In genomic region chr9:54843887-54844286, GRCm38 (mm10) we compare ENCODE assay signal across 13 mouse cellular contexts. TPM values are rescaled to one million over a fixed set of nuclear protein-coding genes. Genes with fewer than 3 reads are reported as not detected.
A peak's percentile ranks its signal among the peaks of the same experiment; 100 is the strongest.
DNase-seq lines count a peak whose midpoint lies in the region; ATAC-seq and TF ChIP-seq lines count a peak whose summit lies in the region.
"Had no signal": no experiment of that assay in that cellular context is flagged by ENCODE, and none has a peak within 500 bp of the region (broad histone marks: within the 10 kb centered on the region; RNA-seq: fewer than 3 reads in every experiment).

No protein-coding gene starts in this region.

- 0 out of 2 replicates have a peak, but pooled peaks have one; percentile 14 for TF ChIP-seq EP300 in liver, postnatal 0 days (IDR thresholded peaks at IDR 0.05; ENCODE audit: low read depth)

- WGBS in liver, postnatal 0 days (ENCODE audit: insufficient replicate concordance), result 49% methylated on average over 6 of the region's 6 CpGs
- 60% methylated on average over 6 of the region's 6 CpGs for WGBS in lung, adult 2 months
- 74% methylated on average over 6 of the region's 6 CpGs for WGBS in hindbrain, embryonic 12.5 days
- 82% methylated on average over 6 of the region's 6 CpGs for WGBS in midbrain, embryonic 13.5 days

- H3K27ac ChIP-seq in liver, postnatal 0 days (ENCODE audit: low read depth), result peak overlapping the region; percentile 11; the same call in 1 of the 2 replicates
- no peak overlapping the region for H3K27ac ChIP-seq in hindbrain, embryonic 12.5 days
- no peak overlapping the region for H3K27ac ChIP-seq in midbrain, embryonic 13.5 days
- H3K27ac ChIP-seq: embryonic facial prominence, embryonic 15.5 days; limb, embryonic 12.5 days; midbrain, embryonic 10.5 days had no signal

- no peaks in the 10 kb centered on the region for H3K9me3 ChIP-seq in liver, postnatal 0 days (ENCODE audit: low read length)
- H3K9me3 ChIP-seq in hindbrain, embryonic 12.5 days (replicated peaks), result no peaks in the 10 kb centered on the region
- H3K9me3 ChIP-seq in midbrain, embryonic 13.5 days, result no peaks in the 10 kb centered on the region
- H3K9me3 ChIP-seq: embryonic facial prominence, embryonic 15.5 days; limb, embryonic 12.5 days; midbrain, embryonic 10.5 days had no signal

- peak; percentile 41; the same call in 1 of the 2 replicates for ATAC-seq in liver, postnatal 0 days
- no peak for ATAC-seq in hindbrain, embryonic 12.5 days (ENCODE audit: low FRiP score)
- ATAC-seq in midbrain, embryonic 13.5 days, result no peak

- H3K36me3 ChIP-seq in liver, postnatal 0 days (replicated peaks; ENCODE audit: insufficient read depth, low read length), result no peaks in the 10 kb centered on the region
- no peaks in the 10 kb centered on the region for H3K36me3 ChIP-seq in hindbrain, embryonic 12.5 days
- H3K36me3 ChIP-seq in midbrain, embryonic 13.5 days, result no peaks in the 10 kb centered on the region
- H3K36me3 ChIP-seq: embryonic facial prominence, embryonic 15.5 days; limb, embryonic 12.5 days; midbrain, embryonic 10.5 days had no signal

- peak; percentile 27 for DNase-seq in liver, postnatal 0 days
- DNase-seq in liver, result no peak
- peak; percentile 39 for DNase-seq in induced T-regulatory cell, adult 2 months (ENCODE audit: low read depth)
- DNase-seq in lung, adult 2 months, result peak; percentile 8
- peak; percentile 16 for DNase-seq in thymus, postnatal 4 days
- DNase-seq in gastrocnemius, postnatal 10 days, result no peak
- DNase-seq: adrenal gland, adult 2 months; cerebellum, adult 11 months had no signal

- H3K4me2 ChIP-seq in liver, postnatal 0 days (ENCODE audit: low read depth, low read length), result no peak overlapping the region
- H3K4me2 ChIP-seq in hindbrain, embryonic 12.5 days (replicated peaks), result no peak overlapping the region
- no peak overlapping the region for H3K4me2 ChIP-seq in midbrain, embryonic 13.5 days (replicated peaks)
- H3K4me2 ChIP-seq: embryonic facial prominence, embryonic 15.5 days; limb, embryonic 12.5 days had no signal

- no peak for TF ChIP-seq CTCF in liver, postnatal 0 days (IDR thresholded peaks at IDR 0.05; ENCODE audit: low read depth)
- TF ChIP-seq CTCF in lung, adult 2 months (IDR thresholded peaks at IDR 0.05; ENCODE audit: insufficient read depth, low read length), result no peak

- no peaks in the 10 kb centered on the region for H3K27me3 ChIP-seq in liver, postnatal 0 days (ENCODE audit: insufficient read depth, low read length)
- no peaks in the 10 kb centered on the region for H3K27me3 ChIP-seq in hindbrain, embryonic 12.5 days
- H3K27me3 ChIP-seq in midbrain, embryonic 13.5 days, result no peaks in the 10 kb centered on the region
- H3K27me3 ChIP-seq: embryonic facial prominence, embryonic 15.5 days; limb, embryonic 12.5 days had no signal

- H3K4me1 ChIP-seq in liver, postnatal 0 days (ENCODE audit: insufficient read depth), result no peaks in the 10 kb centered on the region
- H3K4me1 ChIP-seq in lung, adult 2 months (ENCODE audit: control insufficient read depth, insufficient read depth, low read length), result no peaks in the 10 kb centered on the region
- no peaks in the 10 kb centered on the region for H3K4me1 ChIP-seq in hindbrain, embryonic 12.5 days
- H3K4me1 ChIP-seq in midbrain, embryonic 13.5 days (replicated peaks), result no peaks in the 10 kb centered on the region
- H3K4me1 ChIP-seq: embryonic facial prominence, embryonic 15.5 days; midbrain, embryonic 10.5 days had no signal

- TF ChIP-seq POLR2A in lung, adult 2 months (IDR thresholded peaks at IDR 0.05; ENCODE audit: borderline replicate concordance, extremely low read depth, low read depth, low read length), result no peak

- no peak overlapping the region for H3K4me3 ChIP-seq in liver, postnatal 0 days (ENCODE audit: low read depth, low read length)
- H3K4me3 ChIP-seq in lung, adult 2 months (replicated peaks; ENCODE audit: extremely low read depth, low read depth, low read length), result no peak overlapping the region
- no peak overlapping the region for H3K4me3 ChIP-seq in hindbrain, embryonic 12.5 days
- no peak overlapping the region for H3K4me3 ChIP-seq in midbrain, embryonic 13.5 days (replicated peaks)
- H3K4me3 ChIP-seq: embryonic facial prominence, embryonic 15.5 days; limb, embryonic 12.5 days; midbrain, embryonic 10.5 days had no signal

- H3K9ac ChIP-seq in liver, postnatal 0 days (replicated peaks), result no peak overlapping the region
- no peak overlapping the region for H3K9ac ChIP-seq in hindbrain, embryonic 12.5 days
- no peak overlapping the region for H3K9ac ChIP-seq in midbrain, embryonic 13.5 days (replicated peaks)
- H3K9ac ChIP-seq: embryonic facial prominence, embryonic 15.5 days; limb, embryonic 12.5 days had no signal

RNA-seq across cellular contexts. Expression of gene Ireb2, which starts 19.7 kb away (rescaled TPM):
- polyA plus RNA-seq in liver, postnatal 0 days (2015; fragmentation: Nextera tagmentation; extraction: Ambion mirVana), result 6.5 and 7.5 TPM in 2 replicates
- 3.6 and 8.2 TPM in 2 replicates for polyA plus RNA-seq in lung, adult 2 months (2012; rRNA removed)
- polyA plus RNA-seq in hindbrain, embryonic 12.5 days (2016; fragmentation: Nextera tagmentation; extraction: Ambion mirVana), result 65.6 and 70.4 TPM in 2 replicates
- polyA plus RNA-seq in midbrain, embryonic 13.5 days (2015; fragmentation: Nextera tagmentation; extraction: Ambion mirVana), result 49.5 and 53.1 TPM in 2 replicates
- total RNA-seq in gastrocnemius, postnatal 10 days (2021), result 10 to 100 TPM; 31.6 to 36.2 TPM

Comparison
In these comparisons a context has a peak if more than half of its experiments do, and no peak if none do; other contexts are left out.
1. DNase-seq: peak in liver, postnatal 0 days (single experiment), induced T-regulatory cell, adult 2 months (single experiment), lung, adult 2 months (single experiment) and thymus, postnatal 4 days (single experiment); none in liver (single experiment) and gastrocnemius, postnatal 10 days (single experiment).